Mouse (Mus musculus): ENCODE data around the gene Cd36.

DNA sequence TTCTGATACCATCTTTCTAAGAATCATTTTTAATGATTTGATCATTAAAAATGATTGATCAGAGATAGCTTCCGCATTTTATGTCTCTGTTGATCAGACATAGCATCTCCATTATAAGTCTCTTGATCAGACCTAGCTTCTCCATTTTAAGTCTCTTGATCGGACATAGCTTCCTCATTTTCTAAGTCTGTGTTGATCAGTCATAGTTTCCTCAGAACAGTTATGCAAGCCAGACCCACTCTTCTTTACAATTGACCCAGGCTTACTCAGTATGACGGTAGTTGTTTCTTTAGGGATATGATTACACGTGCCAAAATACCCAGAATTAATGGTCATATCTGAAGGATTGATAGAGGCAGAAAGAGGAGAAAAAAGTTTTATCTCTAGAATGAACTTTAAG, 31.3 kb downstream of the Cd36 start:
- no peak for TF ChIP-seq GATA1 (IDR thresholded peaks at IDR 0.05; ENCODE audit: borderline replicate concordance, low read length)
- no peak for TF ChIP-seq FLI1 (IDR thresholded peaks at IDR 0.05; ENCODE audit: low read length)

Data from megakaryocyte, embryonic 14.5 days (primary cell).